Mouse (Mus musculus) neutrophil, adult 5-6 weeks (primary cell): ENCODE results near the gene Zswim4. TPM values are rescaled to one million over a fixed set of nuclear protein-coding genes. Genes with fewer than 3 reads are reported as not detected.

Experiments
- ATAC-seq: fragments of 151-379, 151-347 bp; 2 replicates; pipeline ENCODE4 v1.8.0; 2017; ENCODE audit warnings: mild to moderate bottlenecking, moderate TSS enrichment; ENCODE audit not compliant: insufficient number of reproducible peaks, poor library complexity, low FRiP score, severe bottlenecking; ENCODE audit errors: extremely low read depth
- total RNA-seq: library from RNA; stranded (forward); fragments of 200-1000 nt; gene quantifications from 2 replicates; pipeline ENCODE4 v1.2.3, GENCODE M21; 2017

Gene Zswim4
- total RNA-seq, 1 experiment from 2014 or later: 28.4 TPM

DNA sequence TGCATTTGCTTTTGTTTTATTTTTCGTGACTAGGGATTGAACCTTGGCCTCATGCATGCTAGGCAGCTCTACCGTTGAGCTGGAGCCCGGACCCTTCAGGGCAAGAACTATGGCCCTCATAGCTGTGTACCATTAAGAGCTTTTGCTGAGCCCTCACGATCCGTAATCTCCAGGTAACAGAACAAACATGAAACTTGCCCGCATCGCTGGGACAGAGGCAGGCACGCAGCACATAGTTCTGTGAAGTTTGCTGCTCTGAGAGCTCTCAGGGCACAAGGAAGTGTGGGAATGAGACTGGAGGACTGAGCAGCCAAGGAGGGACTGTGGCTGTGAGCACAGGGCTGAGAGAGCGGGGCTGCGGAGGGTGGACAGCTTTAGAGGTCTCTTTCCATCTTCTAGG is 48.2 kb downstream of the Zswim4 start:
- ATAC-seq: no peak

- peak; percentile 49 for ATAC-seq
Measured at GRCm38 (mm10) chr8:84187065-84187755, 49.6 kb downstream of the Zswim4 start.

DNA sequence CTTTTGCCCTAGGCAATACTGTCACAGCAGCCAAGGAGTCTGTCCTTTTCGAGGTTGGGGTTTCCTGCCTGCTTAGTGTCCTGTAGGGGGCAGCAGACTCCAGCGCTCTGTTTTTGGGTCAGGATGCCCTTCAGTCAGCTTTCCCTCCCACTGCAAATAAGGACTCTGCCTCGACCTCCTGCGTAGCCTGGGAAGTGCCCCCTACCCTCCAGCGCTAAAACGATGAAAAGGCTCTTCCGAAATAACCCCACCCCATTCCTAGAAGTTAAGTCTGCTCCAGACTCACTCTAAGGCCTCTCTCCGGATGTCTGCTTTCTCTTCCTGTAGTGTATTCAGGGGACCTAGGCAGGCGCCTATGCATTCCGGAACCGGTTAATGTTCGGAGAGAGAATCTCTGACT is 50.3 kb downstream of the Zswim4 start:
- ATAC-seq: peak; percentile 73

DNA sequence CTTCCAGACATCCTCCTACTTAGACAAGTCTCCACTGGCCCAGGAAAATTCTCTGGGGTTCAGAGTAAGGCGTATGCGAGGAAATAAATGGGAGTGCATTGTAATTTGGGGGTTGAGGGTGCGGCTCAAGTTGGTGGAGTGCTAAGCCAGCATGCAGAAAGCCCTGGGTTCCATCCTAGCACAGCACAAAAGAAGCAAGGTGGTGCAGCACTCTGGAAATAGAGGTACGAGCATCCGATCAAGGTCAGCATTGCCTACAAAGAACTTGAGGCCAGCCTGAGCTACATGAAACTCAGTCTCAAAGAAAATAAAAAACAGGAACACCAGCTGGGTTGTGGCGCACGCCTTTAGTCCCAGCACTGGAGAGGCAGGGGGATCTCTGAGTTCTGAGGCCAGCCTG is 51.7 kb downstream of the Zswim4 start, which contains the start of gene Nanos3:
Gene Nanos3, minus strand, starts transcription at position 101 of the 400 bp plus-strand sequence.
- ATAC-seq: no peak

DNA sequence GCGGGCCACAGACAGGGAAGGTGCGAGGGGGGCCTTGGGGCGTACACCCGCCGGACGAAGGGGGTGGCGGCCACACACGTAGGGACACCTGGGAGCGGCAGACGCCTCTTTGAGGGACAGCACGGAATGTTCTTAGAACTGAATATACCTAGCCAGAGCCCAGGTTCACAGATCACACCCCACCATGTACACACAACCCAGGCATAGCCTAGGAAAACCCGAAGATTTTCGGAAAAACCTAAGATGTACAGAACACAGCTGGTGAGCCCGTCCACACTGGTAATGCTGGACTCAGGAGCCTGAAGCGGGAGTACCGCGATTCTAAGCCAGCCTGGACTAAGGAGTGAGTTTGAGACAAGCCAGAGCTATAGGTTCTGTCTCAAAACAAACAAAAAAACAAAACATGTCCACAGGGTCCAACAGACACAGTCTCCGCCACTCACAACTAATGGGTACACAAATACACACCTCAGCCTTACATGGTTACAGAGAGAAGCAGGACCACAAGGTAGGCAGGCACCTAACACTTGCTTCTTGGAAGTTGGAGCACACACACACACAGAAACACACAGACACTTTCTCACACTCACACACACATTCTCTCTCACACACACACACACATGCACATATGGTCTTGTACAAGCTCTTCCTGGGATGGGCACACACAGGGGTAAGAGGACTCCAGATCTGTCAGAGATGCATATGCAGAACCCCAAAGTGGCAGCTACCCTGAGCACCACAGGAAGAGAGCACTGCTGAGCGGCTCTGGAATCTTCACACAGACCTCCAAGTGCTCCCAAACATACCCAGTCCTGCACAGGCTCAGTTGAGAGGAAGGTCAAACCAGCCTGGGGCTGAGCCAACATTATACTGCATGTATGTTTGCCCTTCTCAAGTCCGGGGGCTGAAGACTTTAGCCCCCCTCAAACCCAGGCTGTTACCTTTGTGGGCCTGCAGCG is 52.5 kb downstream of the Zswim4 start:
- ATAC-seq: no peak

DNA sequence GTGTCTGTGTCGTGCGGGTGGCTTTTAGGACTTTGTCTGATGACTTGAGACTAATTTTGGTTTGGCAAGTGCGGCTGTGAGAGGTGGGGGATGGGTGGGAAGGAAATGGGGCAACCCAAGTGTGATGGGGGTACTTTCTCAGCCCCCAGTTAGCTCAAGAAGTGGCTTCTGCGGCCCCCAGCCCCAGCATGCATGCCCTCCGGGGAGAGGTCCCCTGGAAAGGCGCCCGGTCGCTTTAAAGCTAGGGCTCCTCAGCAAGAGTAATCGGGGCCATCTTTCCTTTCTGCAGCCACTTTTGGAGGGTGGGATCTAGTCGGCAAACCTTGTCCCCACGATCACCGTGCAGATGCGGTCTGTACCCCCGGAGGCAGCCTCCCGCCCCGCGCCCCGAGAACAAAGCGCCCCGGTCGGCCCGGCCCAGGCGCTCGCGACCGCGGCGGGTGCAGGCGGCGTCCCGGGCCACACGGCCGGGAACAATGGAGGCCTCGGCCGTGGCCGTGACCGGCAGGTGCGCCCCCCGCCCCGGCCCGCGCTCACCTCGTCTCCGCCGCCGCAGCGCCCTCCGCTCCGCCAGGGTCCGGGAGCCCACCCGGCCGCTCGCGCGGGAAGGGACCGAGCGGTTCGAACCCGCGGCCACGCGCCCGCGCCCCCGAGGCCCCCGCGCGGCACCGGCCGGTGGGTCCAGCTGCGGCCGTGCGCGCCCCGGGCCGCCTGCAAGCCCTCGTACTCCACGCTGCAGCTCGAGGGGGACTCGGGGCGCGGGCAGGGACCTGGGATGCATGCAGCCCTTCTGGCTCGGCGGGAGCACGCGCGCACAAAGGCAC is 53.4 kb downstream of the Zswim4 start:
- ATAC-seq: no peak

DNA sequence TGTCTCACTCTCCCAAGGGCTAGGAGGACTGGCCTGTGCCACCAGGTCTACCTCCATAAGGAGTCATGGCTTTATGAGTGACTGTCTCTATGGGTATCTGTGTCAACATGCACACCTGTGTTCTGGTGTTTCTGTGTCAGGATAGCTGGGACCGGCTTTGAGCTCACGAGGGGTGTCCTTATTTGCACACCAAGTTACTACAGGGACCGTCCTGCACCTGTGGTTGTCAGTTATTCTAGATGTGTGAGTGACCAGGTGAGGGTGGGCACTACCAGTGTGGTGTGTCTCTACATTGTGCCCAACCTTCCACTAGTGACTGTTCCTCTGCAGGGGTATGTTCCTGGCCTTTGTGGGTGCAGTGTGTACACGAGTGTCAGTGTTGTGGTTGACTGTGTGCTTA is 54.0 kb downstream of the Zswim4 start:
- no peak for ATAC-seq

DNA sequence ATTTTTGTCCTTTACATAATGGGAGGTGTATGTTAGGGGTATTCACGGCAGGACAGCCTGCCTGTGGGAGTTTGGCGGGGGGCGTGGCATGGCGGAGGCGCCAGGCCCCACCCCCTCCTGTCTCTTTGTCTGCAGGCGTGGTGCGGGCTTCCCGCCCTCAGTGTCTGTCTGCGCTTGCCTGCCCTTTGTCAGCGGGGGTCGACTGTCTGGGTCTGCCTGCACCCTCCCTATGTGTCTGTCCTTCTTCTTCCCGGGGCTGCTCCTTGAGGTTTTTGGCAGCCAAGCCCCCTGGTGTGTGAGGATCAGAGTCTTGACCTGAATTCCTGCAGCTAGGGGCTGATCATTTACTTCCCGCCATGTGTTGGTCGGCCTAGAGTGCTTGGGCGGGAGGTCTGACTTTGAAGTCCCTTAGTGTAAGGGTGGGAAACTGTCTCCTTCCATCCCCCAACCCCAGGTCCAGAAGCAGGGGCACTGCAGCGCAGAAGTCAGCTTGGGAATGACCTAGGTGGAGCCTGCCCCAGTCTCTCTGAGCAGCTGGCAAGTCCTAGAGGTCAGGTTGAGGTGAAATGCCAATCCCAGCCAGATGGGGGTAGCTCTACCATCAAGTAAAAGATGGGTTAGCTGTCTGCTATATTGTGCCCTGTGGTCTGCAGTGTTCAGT is 56.2 kb downstream of the Zswim4 start:
- no peak for ATAC-seq

DNA sequence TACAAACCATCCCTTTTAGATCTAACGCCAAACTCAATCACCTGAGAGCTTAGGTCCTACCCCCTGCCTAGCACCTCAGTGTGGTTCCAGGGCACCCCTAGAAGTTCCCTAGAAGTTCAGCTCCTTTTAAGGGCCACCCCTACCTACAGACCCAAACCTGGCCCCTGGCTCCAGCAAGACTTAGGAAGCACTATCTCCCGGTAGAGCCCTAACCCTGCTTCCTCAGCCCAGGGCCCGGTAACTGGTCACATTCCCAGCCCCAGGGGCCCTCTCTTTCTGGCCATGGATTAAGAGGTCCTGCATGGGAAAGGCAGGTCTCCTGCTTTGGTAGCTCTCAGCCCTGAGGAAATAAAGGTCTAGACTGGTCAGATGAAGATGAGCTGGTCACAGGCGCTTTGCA is 56.9 kb downstream of the Zswim4 start:
- ATAC-seq: no peak

GRCm38 (mm10) chr8:84178592-84178991 is 58.3 kb downstream of the Zswim4 start:
- ATAC-seq: no peak

DNA sequence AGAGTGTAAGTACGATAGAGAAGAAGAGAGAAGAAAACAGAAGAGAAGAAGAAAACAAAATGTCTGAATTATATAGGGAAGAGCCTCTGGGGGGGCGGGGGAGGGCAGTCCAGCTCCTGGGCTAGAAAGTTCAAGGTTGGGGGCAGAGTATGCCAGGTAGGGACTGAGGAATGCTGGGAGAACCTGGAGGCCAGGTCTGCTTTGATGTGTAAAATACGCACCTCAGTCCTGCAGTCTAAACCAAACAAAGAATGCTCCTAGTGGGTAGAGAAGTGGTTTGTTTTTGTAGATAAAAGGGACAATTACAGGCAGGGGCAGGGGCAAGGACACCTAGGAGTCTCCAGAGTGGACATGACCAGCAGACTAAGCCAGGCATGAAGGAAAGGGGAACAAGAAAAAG is 59.5 kb downstream of the Zswim4 start:
- no peak for ATAC-seq

DNA sequence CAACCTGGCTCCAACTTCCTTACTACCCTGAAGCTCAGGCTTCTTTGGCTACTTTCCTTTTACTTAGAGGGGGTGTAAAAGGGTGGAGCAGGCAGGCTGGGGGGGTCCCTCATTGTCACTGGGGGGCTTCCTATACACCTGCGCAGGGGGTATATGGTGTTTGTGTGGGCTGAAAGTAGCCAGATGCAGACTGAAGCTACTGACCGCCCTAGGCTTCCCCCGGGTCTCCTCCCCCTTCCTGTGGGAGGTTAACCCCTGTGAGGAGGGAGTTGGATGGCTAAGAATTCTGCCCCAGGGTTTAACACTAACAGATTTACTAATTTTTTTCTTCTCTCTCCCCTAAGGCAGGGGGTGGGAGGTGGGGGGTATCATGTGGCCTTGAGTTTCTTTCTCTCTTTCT is 60.3 kb downstream of the Zswim4 start:
- no peak for ATAC-seq

DNA sequence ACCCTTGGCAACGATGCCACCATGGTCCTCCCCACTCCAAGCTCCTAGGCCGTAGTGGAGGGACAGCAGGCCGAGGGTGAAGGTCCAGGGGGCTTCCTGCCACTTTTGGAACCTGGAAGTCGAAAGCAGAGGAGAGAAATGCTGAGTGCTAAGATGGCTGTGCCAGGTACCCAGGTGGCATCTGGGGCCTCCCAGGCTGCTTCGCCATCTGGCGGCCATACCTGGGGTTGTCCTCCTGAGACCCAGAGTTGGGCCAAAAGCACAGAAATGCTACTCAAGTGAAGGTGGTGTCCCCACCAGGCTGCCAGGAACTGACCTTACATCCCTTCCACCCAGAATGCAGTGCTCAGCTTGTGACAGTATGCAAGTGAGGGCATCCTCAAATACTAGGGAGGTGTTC is 63.0 kb downstream of the Zswim4 start:
- peak; percentile 43; the same call in 1 of the 2 replicates for ATAC-seq

DNA sequence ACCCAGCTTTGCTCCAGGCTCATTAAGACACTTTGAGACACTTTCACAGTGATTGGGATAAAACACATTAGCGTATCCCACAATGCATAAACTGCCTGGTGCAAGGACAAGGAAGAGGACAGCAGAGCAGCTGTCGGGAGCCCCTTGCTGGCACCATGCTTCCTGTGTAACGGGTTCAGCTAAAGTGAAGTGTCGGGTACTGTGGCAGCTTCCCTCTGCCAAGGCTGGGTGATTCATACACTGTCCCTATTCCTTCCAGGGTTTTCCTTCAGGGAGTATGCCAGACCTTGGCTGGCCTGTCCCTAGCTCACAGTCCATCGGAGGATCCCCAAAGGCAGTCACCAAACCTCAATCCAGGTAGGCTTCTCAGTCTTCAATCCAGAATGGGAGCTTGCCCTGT is 66.8 kb downstream of the Zswim4 start:
- ATAC-seq: no peak

- no peak for ATAC-seq
Measured at GRCm38 (mm10) chr8:84167696-84168095, 69.2 kb downstream of the Zswim4 start.
